Mouse (Mus musculus) myocyte (in vitro differentiated cells): ENCODE data around the gene Stox2.

Experiments used
- MYOD1 ChIP-seq, 3 experiments: IDR thresholded peaks; one replicate each; pipeline ENCODE4 v1.6.1; 2011; ENCODE audit warnings: control low read depth in 2 of 3, low read depth in 2 of 3, mild to moderate bottlenecking in 2 of 3, moderate library complexity in 1 of 3; ENCODE audit not compliant: insufficient read length in 2 of 3, control insufficient read depth in 1 of 3
- POLR2A ChIP-seq: IDR thresholded peaks from one replicate; pipeline ENCODE4 v1.6.1; 2011; ENCODE audit warnings: low read depth, mild to moderate bottlenecking, control low read depth, moderate library complexity; ENCODE audit not compliant: insufficient read length

GRCm38 (mm10) chr8:47250832-47251231 lies 195.3 kb downstream of the Stox2 start:
- TF ChIP-seq POLR2A (no peak), MYOD1 (IDR thresholded peaks at IDR 0.05; ENCODE audit: control insufficient read depth in 1 of 3, insufficient read length in 2 of 3, low read depth in 2 of 3) (no peak)
